Mouse (Mus musculus): ENCODE data around the gene B230118H07Rik.

DNA sequence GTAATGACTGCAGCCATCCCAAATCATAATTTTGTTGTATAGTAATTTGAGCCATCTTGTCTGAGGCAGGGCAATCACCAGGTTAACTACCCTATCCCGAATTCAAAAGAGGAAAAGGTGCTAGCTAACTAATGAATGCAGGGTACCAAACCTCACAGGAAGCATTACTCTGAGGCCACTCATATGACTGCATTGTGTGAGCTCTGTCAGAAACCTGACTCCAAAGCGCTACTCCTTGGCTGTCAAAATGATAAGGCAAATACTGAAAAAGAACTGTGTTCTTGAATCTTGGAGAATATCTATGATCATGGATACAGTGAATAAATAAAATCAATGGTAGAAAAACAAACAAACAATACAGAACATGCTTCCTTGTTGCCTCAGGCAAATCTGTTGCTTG lies 69.3 kb downstream of the B230118H07Rik start:
- TF ChIP-seq CTCF (IDR thresholded peaks at IDR 0.05; ENCODE audit: insufficient read depth, low read length) = no peak
- TF ChIP-seq POLR2A (IDR thresholded peaks at IDR 0.05; ENCODE audit: borderline replicate concordance, extremely low read depth, low read depth, low read length) = no peak

Measured in lung, adult 2 months (tissue).